Mouse (Mus musculus) liver, adult 2 months (tissue): ENCODE results near the gene Armcx3. TPM values are rescaled to one million over a fixed set of nuclear protein-coding genes. Genes with fewer than 3 reads are reported as not detected.
"Not testable (repeated sequence)": the region's sequence is repeated elsewhere in the genome, so short reads cannot be mapped to it uniquely, and the experiment has no call there.

Source experiments
- DNase-seq: peaks from one replicate; pipeline ENCODE4 v3.0.0-alpha.2; 2011; ENCODE audit warnings: low read depth, low spot score; ENCODE audit errors: extremely low read depth
- H3K27ac ChIP-seq: fragments of 200-500 bp; replicated peaks from 2 replicates; pipeline ENCODE4 v1.5.1; 2012; ENCODE audit warnings: low read depth, mild to moderate bottlenecking, control low read depth, inconsistent platforms, low read length; ENCODE audit not compliant: insufficient read depth
- H3K27me3 ChIP-seq: fragments of 200-500 bp; 2 replicates; pipeline ENCODE4 v1.6.1; 2012; ENCODE audit warnings: mild to moderate bottlenecking, moderate library complexity, low read length, inconsistent platforms; ENCODE audit not compliant: control insufficient read depth, insufficient read depth
- H3K36me3 ChIP-seq: fragments of 200-500 bp; 2 replicates; pipeline ENCODE4 v1.6.1; 2012; ENCODE audit warnings: low read length, inconsistent platforms; ENCODE audit not compliant: control insufficient read depth, insufficient read depth
- H3K4me1 ChIP-seq: fragments of 200-500 bp; 2 replicates; pipeline ENCODE4 v1.6.1; 2011; ENCODE audit warnings: low read length; ENCODE audit not compliant: control insufficient read depth, insufficient read depth
- H3K4me3 ChIP-seq: fragments of 200-500 bp; 2 replicates; pipeline ENCODE4 v1.5.1; 2011; ENCODE audit warnings: low read depth, mild to moderate bottlenecking, control low read depth, low read length, moderate library complexity; ENCODE audit not compliant: insufficient read depth
- H3K79me2 ChIP-seq: fragments of 200-500 bp; 2 replicates; pipeline ENCODE4 v1.6.1; 2012; ENCODE audit warnings: inconsistent platforms, mild to moderate bottlenecking, low read length, moderate library complexity; ENCODE audit not compliant: control insufficient read depth, insufficient read depth
- H3K9ac ChIP-seq: fragments of 200-500 bp; 2 replicates; pipeline ENCODE4 v1.6.1; 2012; ENCODE audit warnings: low read depth, mild to moderate bottlenecking, control low read depth, inconsistent platforms, low read length
- CTCF ChIP-seq: fragments of 200-500 bp; IDR thresholded peaks from 2 replicates; pipeline ENCODE4 v1.5.1; 2011; ENCODE audit warnings: low read depth, low read length, control low read depth
- POLR2A ChIP-seq: fragments of 200-500 bp; IDR thresholded peaks from 2 replicates; pipeline ENCODE4 v1.6.1; 2011; ENCODE audit warnings: low read length, control low read depth; ENCODE audit not compliant: insufficient read depth; ENCODE audit errors: extremely low read depth
- WGBS: fragments of 180-500 bp; shearing (Covaris S2); methylation state at CpG from one replicate; pipeline ENCODE4 v1.1.7; 2018; 5-methylcytosine and 5-hydroxymethylcytosine counted together
- polyA plus RNA-seq: library from polyadenylated mRNA; depleted of rRNA; stranded (reverse); fragments of >200 nt; gene quantifications from 2 replicates; pipeline ENCODE4 v1.2.3, GENCODE M21; 2012
- total RNA-seq: library from RNA; depleted of rRNA; stranded (reverse); fragments of >200 nt; gene quantifications from 2 replicates; pipeline ENCODE4 v1.2.3, GENCODE M21; 2014

Armcx3 gene
- total and polyA plus RNA-seq, 2 experiments: 2.3 to 8.7 TPM

- WGBS: 77% methylated on average over 4 of the region's 4 CpGs
- no peak for TF ChIP-seq POLR2A
- no peak for TF ChIP-seq CTCF
- H3K4me1 ChIP-seq: no peaks in the 10 kb centered on the region
- no peaks in the 10 kb centered on the region for H3K27me3 ChIP-seq
- H3K36me3 ChIP-seq: no peaks in the 10 kb centered on the region
- no peak for DNase-seq
- H3K79me2 ChIP-seq: no peaks in the 10 kb centered on the region
- no peak overlapping the region for H3K27ac ChIP-seq
- no peak overlapping the region for H3K9ac ChIP-seq
- no peak overlapping the region for H3K4me3 ChIP-seq
Measured at GRCm38 (mm10) chrX:134752584-134752983, 3.8 kb upstream of the Armcx3 start.

GRCm38 (mm10) chrX:134757293-134757995 is 1.0 kb downstream of the Armcx3 start:
- no peaks in the 10 kb centered on the region for H3K79me2 ChIP-seq
- peak overlapping the region; percentile 92 for H3K9ac ChIP-seq
- H3K36me3 ChIP-seq: no peaks in the 10 kb centered on the region
- peak overlapping the region; percentile 93 for H3K4me3 ChIP-seq
- no peaks in the 10 kb centered on the region for H3K27me3 ChIP-seq
- TF ChIP-seq POLR2A (no peak), CTCF (no peak)
- no peak for DNase-seq
- no peaks in the 10 kb centered on the region for H3K4me1 ChIP-seq
- WGBS: 13% methylated on average over 12 of the region's 13 CpGs
- no peak overlapping the region for H3K27ac ChIP-seq

- H3K9ac ChIP-seq, H3K36me3 ChIP-seq, DNase-seq, H3K27me3 ChIP-seq, H3K4me3 ChIP-seq, H3K4me1 ChIP-seq, H3K79me2 ChIP-seq, H3K27ac ChIP-seq: not testable (repeated sequence)
- 54% methylated on average over 4 of the region's 4 CpGs for WGBS
Measured at GRCm38 (mm10) chrX:134763428-134764198, 7.2 kb downstream of the Armcx3 start.

- H3K27ac ChIP-seq: no peak overlapping the region
- 58% methylated on average over 4 of the region's 4 CpGs for whole genome bisulfite sequencing
- no peak for DNase-seq
- no peaks in the 10 kb centered on the region for H3K36me3 ChIP-seq
- no peaks in the 10 kb centered on the region for H3K79me2 ChIP-seq
- H3K9ac ChIP-seq: no peak overlapping the region
- TF ChIP-seq CTCF (no peak), POLR2A (no peak)
- no peaks in the 10 kb centered on the region for H3K27me3 ChIP-seq
- H3K4me3 ChIP-seq: no peak overlapping the region
- H3K4me1 ChIP-seq: no peaks in the 10 kb centered on the region
Measured at GRCm38 (mm10) chrX:134787728-134788127, 31.3 kb downstream of the Armcx3 start.

- WGBS: 5% methylated on average over 27 of the region's 28 CpGs
- peak overlapping the region; percentile 21; the same call in 1 of the 2 replicates for H3K9ac ChIP-seq
- DNase-seq: no peak
- no peaks in the 10 kb centered on the region for H3K79me2 ChIP-seq
- peak overlapping the region; percentile 45 for H3K4me3 ChIP-seq
- no peaks in the 10 kb centered on the region for H3K4me1 ChIP-seq
- TF ChIP-seq POLR2A: no peak
- no peak for TF ChIP-seq CTCF
- H3K27ac ChIP-seq: no peak overlapping the region
- no peaks in the 10 kb centered on the region for H3K36me3 ChIP-seq
- H3K27me3 ChIP-seq: no peaks in the 10 kb centered on the region
Measured at GRCm38 (mm10) chrX:134807833-134808754, 51.7 kb downstream of the Armcx3 start.
